Mouse (Mus musculus) embryonic facial prominence, embryonic 15.5 days (tissue): ENCODE results near the gene Gm6096. TPM values are rescaled to one million over a fixed set of nuclear protein-coding genes. Genes with fewer than 3 reads are reported as not detected.

Source experiments
- ATAC-seq: fragments of 200-750 bp; cut with Nextera tagmentation; 2 replicates; pipeline ENCODE4 v1.8.0; 2017; ENCODE audit warnings: low read depth, moderate TSS enrichment; ENCODE audit not compliant: insufficient number of reproducible peaks, low FRiP score, low TSS enrichment
- H3K27ac ChIP-seq: fragments of 300-500 bp; sonication (generic); replicated peaks from 2 replicates; pipeline ENCODE4 v1.5.1; 2015; ENCODE audit warnings: mild to moderate bottlenecking, inconsistent platforms
- H3K27me3 ChIP-seq: fragments of 300-500 bp; sonication (generic); 2 replicates; pipeline ENCODE4 v1.6.1; 2015; ENCODE audit warnings: inconsistent platforms
- H3K36me3 ChIP-seq: fragments of 300-500 bp; sonication (generic); 2 replicates; pipeline ENCODE4 v1.6.1; 2015; ENCODE audit warnings: mild to moderate bottlenecking, inconsistent platforms
- H3K4me1 ChIP-seq: fragments of 300-500 bp; sonication (generic); 2 replicates; pipeline ENCODE4 v1.6.1; 2015; ENCODE audit warnings: inconsistent platforms
- H3K4me2 ChIP-seq: fragments of 300-500 bp; sonication (generic); replicated peaks from 2 replicates; pipeline ENCODE4 v1.6.1; 2015; ENCODE audit warnings: mild to moderate bottlenecking, inconsistent platforms
- H3K4me3 ChIP-seq: fragments of 300-500 bp; sonication (generic); replicated peaks from 2 replicates; pipeline ENCODE4 v1.5.1; 2015; ENCODE audit warnings: mild to moderate bottlenecking, inconsistent platforms
- H3K9ac ChIP-seq: fragments of 300-500 bp; sonication (generic); 2 replicates; pipeline ENCODE4 v1.6.1; 2015; ENCODE audit warnings: inconsistent platforms
- H3K9me3 ChIP-seq: fragments of 300-500 bp; sonication (generic); replicated peaks from 2 replicates; pipeline ENCODE4 v1.6.1; 2016; ENCODE audit warnings: inconsistent platforms
- WGBS: fragments of 180-500 bp; shearing (Covaris S2); methylation state at CpG from one replicate; pipeline ENCODE4 v1.1.7; 2015; 5-methylcytosine and 5-hydroxymethylcytosine counted together
- polyA plus RNA-seq: library from polyadenylated mRNA; unstranded; fragments of >200 nt; fragmentation: Nextera tagmentation; extraction: Ambion mirVana; gene quantifications from 2 replicates; pipeline ENCODE4 v1.2.1, GENCODE M21; 2015

Gm6096 gene
- polyA plus RNA-seq, 1 experiment from 2014 or later = not detected

DNA sequence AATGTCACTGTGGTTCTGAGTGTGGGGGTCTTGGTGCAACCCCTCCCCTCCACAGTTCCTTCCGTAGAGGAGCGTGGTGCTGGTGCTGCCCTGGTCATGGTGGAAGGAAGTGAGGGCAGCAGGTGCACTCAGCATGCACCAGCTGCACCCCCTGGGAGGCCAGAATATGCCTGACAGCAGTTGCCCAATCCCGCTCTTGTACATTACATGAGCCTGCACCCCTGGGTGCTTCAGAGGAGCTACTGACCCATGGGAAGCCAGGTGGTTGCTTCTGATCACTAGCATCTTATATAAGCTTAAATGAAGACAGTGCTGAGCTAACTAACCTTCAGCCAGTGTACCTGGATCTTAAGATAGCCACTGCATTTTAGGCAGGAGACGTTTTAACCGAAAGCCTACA lies 12.8 kb upstream of the Gm6096 start:
- peaks cover 3% of the 10 kb centered on the region for H3K4me1 ChIP-seq
- H3K36me3 ChIP-seq = peaks cover 53% of the 10 kb centered on the region

DNA sequence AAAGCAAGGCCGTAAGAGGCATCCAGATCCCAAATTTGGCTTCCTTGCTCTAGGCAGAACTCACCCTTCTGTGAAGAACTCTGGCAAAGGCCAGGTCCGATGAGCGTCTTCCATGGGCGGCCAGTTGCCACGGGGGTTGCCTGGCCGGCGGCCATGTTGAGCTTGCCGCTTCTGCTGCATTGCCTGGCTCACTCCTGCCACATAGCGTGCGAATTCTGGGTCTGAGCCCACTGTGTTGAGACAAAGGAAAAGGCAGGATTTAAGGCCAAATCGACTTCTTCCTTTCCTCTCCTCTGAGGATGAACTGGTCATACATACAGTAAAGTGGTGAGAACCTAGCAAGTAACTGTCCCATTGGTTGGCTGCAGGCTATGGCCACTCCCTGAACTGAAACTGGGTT lies 8.7 kb upstream of the Gm6096 start:
- Histone ChIP-seq H3K9ac (no peak overlapping the region), H3K27me3 (no peaks in the 10 kb centered on the region), H3K36me3 (peaks cover 76% of the 10 kb centered on the region), H3K9me3 (no peaks in the 10 kb centered on the region), H3K4me1 (no peaks in the 10 kb centered on the region), H3K27ac (no peak overlapping the region), H3K4me2 (no peak overlapping the region), H3K4me3 (no peak overlapping the region)
- 94% methylated on average over 11 of the region's 11 CpGs for WGBS
- ATAC-seq = no peak

More for the DNA sequence above, 12.8 kb upstream of the Gm6096 start:
- Histone ChIP-seq H3K4me2 (no peak overlapping the region), H3K9me3 (no peaks in the 10 kb centered on the region), H3K27me3 (no peaks in the 10 kb centered on the region), H3K27ac (no peak overlapping the region), H3K9ac (no peak overlapping the region), H3K4me3 (no peak overlapping the region)
- ATAC-seq = no peak
- 90% methylated on average over 5 of the region's 5 CpGs for WGBS

GRCm38 (mm10) chr7:34246870-34247499 lies 3.9 kb upstream of the Gm6096 start:
- no peak overlapping the region for H3K9ac ChIP-seq
- 80% methylated on average over 3 of the region's 3 CpGs for WGBS
- no peak overlapping the region for H3K4me2 ChIP-seq
- H3K27ac ChIP-seq = no peak overlapping the region
- H3K4me3 ChIP-seq = no peak overlapping the region
- H3K27me3 ChIP-seq = no peaks in the 10 kb centered on the region
- H3K9me3 ChIP-seq = no peaks in the 10 kb centered on the region
- no peaks in the 10 kb centered on the region for H3K4me1 ChIP-seq
- no peak for ATAC-seq
- peaks cover 57% of the 10 kb centered on the region for H3K36me3 ChIP-seq

DNA sequence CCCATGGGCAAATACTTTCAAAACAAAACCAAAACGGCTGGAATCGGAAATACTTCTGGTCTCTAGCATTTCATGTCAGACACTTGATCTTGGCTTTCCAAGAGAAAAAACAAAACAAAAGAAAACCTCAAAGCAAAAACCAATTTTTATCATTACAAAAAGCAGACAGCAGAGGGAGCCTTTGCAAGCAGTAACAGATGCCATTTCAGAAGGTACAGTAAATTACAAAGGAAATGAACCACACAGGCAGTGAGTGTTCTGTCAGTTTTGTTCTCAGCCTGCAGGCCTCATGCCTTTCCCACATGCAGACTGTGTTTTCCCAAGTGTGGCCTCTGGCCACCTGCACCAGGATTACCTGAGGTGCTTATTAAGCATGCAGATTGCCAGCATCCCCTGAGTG lies 1.2 kb downstream of the Gm6096 start:
- WGBS = 16% methylated on average over 2 of the region's 2 CpGs
- Histone ChIP-seq H3K4me2 (no peak overlapping the region), H3K4me3 (no peak overlapping the region), H3K9ac (no peak overlapping the region), H3K27me3 (no peaks in the 10 kb centered on the region), H3K36me3 (peaks cover 48% of the 10 kb centered on the region), H3K27ac (no peak overlapping the region), H3K4me1 (no peaks in the 10 kb centered on the region), H3K9me3 (no peaks in the 10 kb centered on the region)
- ATAC-seq = no peak

DNA sequence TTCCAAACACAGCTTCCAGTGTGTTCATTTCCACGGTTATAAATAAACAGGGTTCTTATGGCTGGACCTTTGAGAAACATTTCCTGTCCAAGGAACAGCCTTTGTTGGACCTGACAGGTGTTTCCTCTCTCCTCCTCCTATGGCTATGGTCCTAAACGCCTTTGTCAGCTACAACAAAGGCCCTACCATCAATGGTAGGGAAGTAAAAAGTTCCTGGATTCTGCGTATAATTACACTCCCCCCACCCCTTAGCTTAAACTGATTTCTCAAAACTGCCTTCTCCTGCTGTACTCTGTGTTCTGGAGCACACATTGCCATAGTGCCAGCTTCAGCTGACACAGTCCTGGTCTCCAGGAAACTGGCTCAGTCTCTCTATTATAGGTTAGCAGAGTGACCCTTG lies 4.3 kb downstream of the Gm6096 start:
- no peaks in the 10 kb centered on the region for H3K27me3 ChIP-seq
- no peak overlapping the region for H3K9ac ChIP-seq
- no peak overlapping the region for H3K4me3 ChIP-seq
- no peak overlapping the region for H3K4me2 ChIP-seq
- ATAC-seq = no peak
- no peaks in the 10 kb centered on the region for H3K9me3 ChIP-seq
- H3K4me1 ChIP-seq = no peaks in the 10 kb centered on the region
- H3K36me3 ChIP-seq = peaks cover 41% of the 10 kb centered on the region
- no peak overlapping the region for H3K27ac ChIP-seq
- 72% methylated on average over 3 of the region's 3 CpGs for WGBS

DNA sequence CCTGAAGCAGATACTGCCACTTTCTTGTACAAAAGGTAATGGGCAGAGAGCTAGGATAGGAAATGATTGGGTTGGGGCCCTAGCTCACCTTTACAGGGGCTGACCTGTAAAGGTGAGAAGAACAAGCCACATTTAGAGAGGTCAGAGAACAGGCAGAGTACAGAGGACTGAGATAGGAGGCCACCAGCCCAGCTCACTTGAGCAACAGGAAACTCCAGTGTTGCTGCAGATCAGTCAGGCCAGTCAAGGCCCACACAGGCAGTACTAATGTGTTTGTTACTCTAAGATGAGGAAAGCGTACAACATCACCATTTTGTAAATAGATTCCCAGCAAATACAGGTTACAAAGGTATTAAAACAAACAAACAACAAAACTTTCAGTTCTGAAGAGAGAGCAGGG lies 5.1 kb downstream of the Gm6096 start:
- Histone ChIP-seq H3K4me3 (no peak overlapping the region), H3K9ac (no peak overlapping the region), H3K27me3 (no peaks in the 10 kb centered on the region), H3K9me3 (no peaks in the 10 kb centered on the region), H3K27ac (no peak overlapping the region), H3K36me3 (peaks cover 34% of the 10 kb centered on the region), H3K4me1 (no peaks in the 10 kb centered on the region), H3K4me2 (no peak overlapping the region)
- no peak for ATAC-seq
- 91% methylated on average over 1 of the region's 1 CpGs for WGBS

- no peak overlapping the region for H3K4me3 ChIP-seq
- H3K27ac ChIP-seq = no peak overlapping the region
- WGBS = 70% methylated on average over 9 of the region's 9 CpGs
- H3K9me3 ChIP-seq = no peaks in the 10 kb centered on the region
- H3K36me3 ChIP-seq = peaks cover 40% of the 10 kb centered on the region
- no peak for ATAC-seq
- H3K27me3 ChIP-seq = no peaks in the 10 kb centered on the region
- H3K4me2 ChIP-seq = no peak overlapping the region
- no peak overlapping the region for H3K9ac ChIP-seq
- H3K4me1 ChIP-seq = no peaks in the 10 kb centered on the region
Measured at GRCm38 (mm10) chr7:34257279-34257678, 6.4 kb downstream of the Gm6096 start.

- Histone ChIP-seq H3K4me3 (no peak overlapping the region), H3K9me3 (no peaks in the 10 kb centered on the region), H3K27me3 (no peaks in the 10 kb centered on the region), H3K9ac (no peak overlapping the region), H3K4me1 (no peaks in the 10 kb centered on the region), H3K36me3 (peaks cover 36% of the 10 kb centered on the region), H3K27ac (no peak overlapping the region), H3K4me2 (no peak overlapping the region)
- no peak for ATAC-seq
- WGBS = 51% methylated on average over 1 of the region's 1 CpGs
Measured at GRCm38 (mm10) chr7:34258407-34258806, 7.6 kb downstream of the Gm6096 start.

DNA sequence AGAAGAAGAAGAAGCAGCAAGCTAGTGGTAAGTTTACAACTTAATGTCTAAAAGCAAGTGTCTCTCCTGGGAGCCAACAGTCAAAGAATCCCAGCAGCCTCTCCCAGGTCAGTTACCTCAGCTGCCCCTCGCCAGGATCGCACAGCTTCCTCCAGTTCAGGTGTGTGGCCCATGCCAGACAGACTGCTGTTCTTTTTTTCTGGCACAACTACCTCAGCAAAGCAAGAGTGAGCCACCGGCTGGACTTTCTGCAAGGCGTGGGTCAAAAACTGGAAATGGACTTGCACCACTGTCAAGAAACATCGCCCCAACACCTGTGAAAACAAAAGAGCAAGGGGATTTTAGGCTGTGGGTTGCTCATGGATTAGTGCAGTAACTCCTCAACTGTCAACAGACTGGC lies 12.6 kb downstream of the Gm6096 start:
- ATAC-seq = no peak
- H3K9ac ChIP-seq = no peak overlapping the region
- H3K4me3 ChIP-seq = no peak overlapping the region
- H3K27ac ChIP-seq = no peak overlapping the region
- H3K27me3 ChIP-seq = no peaks in the 10 kb centered on the region
- H3K4me2 ChIP-seq = no peak overlapping the region
- 0 out of 2 replicates have a peak, but pooled peaks cover 2% of the 10 kb centered on the region for H3K4me1 ChIP-seq
- peaks cover 13% of the 10 kb centered on the region for H3K36me3 ChIP-seq
- 91% methylated on average over 5 of the region's 5 CpGs for WGBS
- no peaks in the 10 kb centered on the region for H3K9me3 ChIP-seq

GRCm38 (mm10) chr7:34265876-34266346 lies 15.1 kb downstream of the Gm6096 start:
- no peak overlapping the region for H3K4me3 ChIP-seq
- peaks cover 8% of the 10 kb centered on the region; the same call in 1 of the 2 replicates for H3K4me1 ChIP-seq
- WGBS = 56% methylated on average over 5 of the region's 5 CpGs
- H3K27me3 ChIP-seq = no peaks in the 10 kb centered on the region
- no peak for ATAC-seq
- H3K27ac ChIP-seq = no peak overlapping the region
- H3K36me3 ChIP-seq = peaks cover 13% of the 10 kb centered on the region
- H3K9me3 ChIP-seq = no peaks in the 10 kb centered on the region
- H3K9ac ChIP-seq = no peak overlapping the region
- H3K4me2 ChIP-seq = no peak overlapping the region

DNA sequence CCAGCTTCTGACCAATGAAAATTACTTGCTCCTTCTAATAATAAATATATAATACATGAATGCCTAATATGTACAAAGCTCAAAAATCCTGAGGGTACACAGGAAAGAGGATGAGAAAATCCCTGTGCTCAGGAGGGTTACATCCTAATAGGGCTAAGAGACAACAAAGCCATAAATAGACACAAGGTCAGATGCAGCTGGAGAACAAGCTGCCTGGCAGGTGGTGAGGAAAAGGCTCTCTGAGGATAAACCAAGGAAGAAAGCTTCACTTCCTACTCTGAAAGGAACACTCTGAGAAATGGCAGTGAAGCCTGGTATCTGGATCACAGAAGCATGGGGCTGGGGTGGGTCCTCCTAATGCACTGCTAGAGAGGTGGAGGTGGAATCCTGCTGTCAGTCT lies 15.6 kb downstream of the Gm6096 start:
- no peak overlapping the region for H3K4me2 ChIP-seq
- no peak for ATAC-seq
- no peak overlapping the region; the same call in 1 of the 2 replicates for H3K27ac ChIP-seq

DNA sequence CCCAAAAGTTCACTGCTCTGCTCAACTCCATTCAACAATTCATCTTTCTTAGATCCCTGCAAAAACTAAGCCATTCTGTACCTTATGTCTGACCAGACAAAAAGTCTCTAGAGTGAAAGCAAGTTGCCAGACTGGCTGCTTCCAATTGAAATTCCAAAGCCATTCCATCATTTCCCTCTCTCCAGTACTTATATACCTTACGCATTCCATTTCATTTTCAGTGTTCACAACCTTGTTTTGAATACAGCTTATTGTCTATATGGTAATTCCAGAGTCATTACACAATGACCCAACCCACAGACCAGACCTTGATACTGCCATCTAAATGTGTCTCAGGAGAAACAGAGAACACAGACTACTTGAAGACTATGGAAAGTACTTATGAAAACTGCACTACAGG lies 17.6 kb downstream of the Gm6096 start:
- H3K36me3 ChIP-seq = peaks cover 2% of the 10 kb centered on the region; the same call in 1 of the 2 replicates
- ATAC-seq = no peak
- H3K9me3 ChIP-seq = no peaks in the 10 kb centered on the region
- no peak overlapping the region for H3K9ac ChIP-seq
- WGBS = 51% methylated on average over 1 of the region's 1 CpGs
- no peak overlapping the region for H3K4me3 ChIP-seq
- no peaks in the 10 kb centered on the region for H3K27me3 ChIP-seq
- H3K4me2 ChIP-seq = no peak overlapping the region
- H3K27ac ChIP-seq = 0 out of 2 replicates have a peak overlapping the region, but pooled peaks have one; percentile 12
- peaks cover 8% of the 10 kb centered on the region; the same call in 1 of the 2 replicates for H3K4me1 ChIP-seq

More for the DNA sequence above, 15.6 kb downstream of the Gm6096 start:
- Histone ChIP-seq H3K4me1 (peaks cover 8% of the 10 kb centered on the region; the same call in 1 of the 2 replicates), H3K9me3 (no peaks in the 10 kb centered on the region), H3K9ac (no peak overlapping the region), H3K36me3 (peaks cover 13% of the 10 kb centered on the region), H3K27me3 (no peaks in the 10 kb centered on the region), H3K4me3 (no peak overlapping the region)
